Mouse (Mus musculus): ENCODE results near the gene Dmrtc2. TPM values are rescaled to one million over a fixed set of nuclear protein-coding genes. Genes with fewer than 3 reads are reported as not detected.
A peak's percentile ranks its signal among the peaks of the same experiment; 100 is the strongest.

The Dmrtc2 gene
- total RNA-seq, 2 experiments from 2014 or later, result not detected

DNA sequence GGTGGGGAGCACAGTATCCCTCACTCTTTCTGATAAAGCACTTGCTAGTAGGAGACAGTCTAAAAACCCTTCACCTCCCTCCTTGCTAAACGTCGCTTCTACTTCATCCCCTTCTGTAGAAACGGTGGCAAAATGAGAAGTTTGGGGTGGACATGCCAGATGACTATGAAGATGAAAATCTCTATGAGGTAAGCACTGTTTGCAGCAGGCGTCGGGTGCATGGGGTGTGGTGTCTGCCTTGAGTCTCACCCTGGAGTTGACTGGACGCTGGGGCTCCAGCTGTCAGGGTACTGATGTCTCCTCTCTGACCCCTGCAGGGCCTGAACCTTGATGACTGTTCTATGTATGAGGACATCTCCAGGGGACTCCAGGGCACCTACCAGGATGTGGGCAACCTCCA is 31.3 kb downstream of the Dmrtc2 start:
- DNase-seq (ENCODE audit: low spot score in 2 of 2), result no peak

DNA sequence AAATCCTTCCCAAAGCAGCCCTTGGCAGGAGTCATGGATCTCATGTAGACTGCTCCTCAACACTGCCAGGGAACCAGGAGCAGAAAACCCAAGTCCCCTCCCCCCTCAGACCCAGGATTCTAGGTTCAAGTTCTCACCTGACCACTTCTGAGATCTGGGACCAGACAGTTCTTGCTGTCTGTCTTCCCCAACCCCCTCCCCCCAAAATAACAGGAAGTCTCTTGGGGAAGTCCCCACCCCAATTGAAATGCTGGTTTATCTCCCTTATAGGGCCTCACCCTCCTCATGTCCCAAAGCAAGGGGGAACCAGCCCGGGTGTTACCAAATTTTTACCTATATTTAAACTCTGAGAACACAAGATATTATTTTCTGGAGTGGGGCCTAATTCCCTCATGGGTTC is 32.0 kb downstream of the Dmrtc2 start:
- no peak for DNase-seq (ENCODE audit: low spot score in 2 of 2)

DNA sequence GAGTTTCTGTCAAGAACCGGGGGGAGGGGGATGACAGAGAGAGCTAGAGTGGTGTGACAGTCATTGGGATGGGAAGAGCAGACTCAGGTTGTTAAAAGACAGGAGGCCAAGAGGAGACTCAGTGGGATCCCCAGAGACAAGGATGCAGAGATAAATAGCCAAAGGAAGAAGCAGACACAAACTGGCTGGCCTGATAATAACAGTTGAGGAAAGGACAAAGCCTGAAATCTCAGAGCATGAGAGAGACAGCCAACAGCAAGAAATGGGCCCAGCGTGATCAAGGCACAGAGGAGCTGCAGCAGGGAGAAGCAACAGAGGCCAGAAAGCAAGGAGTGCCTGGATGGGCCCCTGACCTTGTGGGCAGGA is 32.4 kb downstream of the Dmrtc2 start:
- no peak for DNase-seq (ENCODE audit: low spot score in 2 of 2)

GRCm38 (mm10) chr7:24902630-24903443 is 33.0 kb downstream of the Dmrtc2 start, which contains the start of gene Arhgef1:
Gene Arhgef1 (plus strand): TSS chr7:24902912.
- DNase-seq (ENCODE audit: low spot score in 2 of 2), result peak; percentile 68 to 72

- no peak for DNase-seq (ENCODE audit: low spot score in 2 of 2)
Measured at GRCm38 (mm10) chr7:24903444-24903825, 33.6 kb downstream of the Dmrtc2 start.

DNA sequence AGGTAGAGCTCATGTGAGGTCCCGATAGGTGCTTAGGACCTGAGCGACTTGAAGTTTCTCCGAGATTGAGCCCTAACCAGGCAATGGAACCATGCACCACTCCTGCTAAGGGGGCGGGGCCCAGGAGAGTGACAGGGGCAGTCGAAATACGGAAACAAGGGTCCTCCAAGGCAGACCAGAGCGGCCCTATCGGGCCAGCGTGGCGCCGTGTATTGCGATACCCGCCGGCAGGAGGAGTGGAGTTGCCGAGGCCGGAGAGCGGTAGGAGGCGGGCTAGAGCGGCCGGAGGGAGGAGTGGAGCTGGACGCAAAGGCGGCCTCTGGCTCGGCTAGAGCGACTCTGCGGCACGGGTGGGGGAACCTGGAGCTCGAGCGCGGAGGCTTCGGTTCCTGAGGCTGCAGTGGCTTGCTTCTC is 34.2 kb downstream of the Dmrtc2 start:
- peak; percentile 89 to 90 for DNase-seq (ENCODE audit: low spot score in 2 of 2)

- no peak for DNase-seq (ENCODE audit: low spot score in 2 of 2)
Measured at GRCm38 (mm10) chr7:24904936-24905335, 35.1 kb downstream of the Dmrtc2 start.

DNA sequence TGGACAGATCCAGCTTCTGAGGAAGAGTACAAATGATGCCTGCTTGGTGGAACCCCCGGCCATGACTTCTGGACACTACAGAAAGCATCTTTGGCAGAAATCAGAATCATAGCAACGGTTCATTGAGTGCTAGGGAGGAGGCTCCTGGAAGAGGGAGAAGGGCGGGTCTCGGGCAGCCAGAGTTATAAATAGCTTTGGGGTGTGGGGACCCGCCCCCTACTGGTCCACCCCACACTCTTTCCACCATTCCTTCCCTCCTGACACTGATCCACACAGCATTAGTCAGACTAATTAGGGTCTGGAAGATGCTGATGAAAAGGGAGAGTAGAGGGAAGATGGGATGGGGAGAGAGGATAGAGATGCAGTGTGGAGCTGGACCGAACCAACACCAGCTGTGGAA is 36.7 kb downstream of the Dmrtc2 start:
- DNase-seq (ENCODE audit: low spot score in 2 of 2), result no peak

DNA sequence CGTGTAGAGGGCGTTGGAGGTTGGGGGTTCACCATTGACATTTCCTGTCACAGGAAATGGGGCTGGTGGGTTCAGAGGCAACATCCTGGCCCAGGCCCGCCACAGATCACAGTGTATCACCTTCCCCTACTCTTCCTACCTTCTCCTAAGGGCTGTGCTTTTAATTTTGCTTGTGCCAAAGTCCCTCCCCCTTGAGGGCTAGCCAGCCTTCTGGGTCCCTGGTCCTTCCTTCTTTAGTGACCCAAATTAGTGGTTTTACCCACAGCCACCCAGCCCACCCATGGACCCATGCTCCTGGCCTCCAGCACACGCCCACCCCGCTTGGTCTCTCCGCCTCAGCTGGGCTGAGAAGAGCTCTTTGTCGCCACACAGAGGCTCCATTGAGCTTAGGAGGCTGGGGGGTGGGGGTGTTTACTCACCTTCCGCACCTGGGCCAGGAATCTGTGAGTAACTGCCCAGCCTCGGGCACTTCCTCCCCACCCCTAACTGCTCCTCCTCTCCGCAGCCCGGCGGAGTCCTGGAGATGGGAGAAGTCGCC is 37.4 kb downstream of the Dmrtc2 start:
- DNase-seq (ENCODE audit: low spot score in 2 of 2), result no peak

- no peak for DNase-seq (ENCODE audit: low spot score in 2 of 2)
Measured at GRCm38 (mm10) chr7:24912480-24912879, 42.6 kb downstream of the Dmrtc2 start.

GRCm38 (mm10) chr7:24918763-24919323 is 49.0 kb downstream of the Dmrtc2 start:
- DNase-seq (ENCODE audit: low spot score in 2 of 2), result no peak

DNA sequence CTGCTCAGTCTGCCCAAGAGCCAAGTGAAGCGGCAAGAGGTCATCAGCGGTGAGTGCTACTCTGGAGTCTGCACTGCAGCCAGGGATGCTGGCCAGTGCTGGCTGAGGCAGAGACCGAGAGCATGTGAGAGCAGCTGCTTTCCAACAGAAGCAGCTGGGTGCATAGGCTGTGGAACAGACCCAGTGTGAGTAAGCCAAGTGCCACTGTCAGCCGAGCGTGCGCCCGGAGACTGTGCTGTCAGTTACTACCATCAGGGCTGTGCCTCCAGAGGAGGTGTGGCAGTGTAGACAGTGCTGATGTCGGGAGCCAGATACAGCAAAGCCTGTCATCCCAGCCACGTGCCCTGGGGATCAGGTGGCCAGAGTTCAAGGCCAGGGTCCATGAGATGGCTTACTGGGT is 49.9 kb downstream of the Dmrtc2 start:
- DNase-seq (ENCODE audit: low spot score in 2 of 2), result no peak

Other genes with a start within 250 kb of the Dmrtc2 start
- gene Lypd3, start 233.5 kb upstream of the Dmrtc2 start, total RNA-seq (2021), result under 1 TPM in 1 of 2 experiments, not detected in 1; 0.50 TPM
- not detected for gene Tex101, start 193.4 kb upstream of the Dmrtc2 start, total RNA-seq (2021)
- not detected for gene BC049730, start 160.8 kb upstream of the Dmrtc2 start, total RNA-seq (2021)
- not detected for gene Gm4763, start 143.1 kb upstream of the Dmrtc2 start, total RNA-seq (2021)
- under 1 TPM in 1 of 2 experiments, not detected in 1; 0.19 TPM for gene Cd177, start 109.7 kb upstream of the Dmrtc2 start, total RNA-seq (2021)
- not detected for gene Ceacam10, start 92.9 kb upstream of the Dmrtc2 start, total RNA-seq (2021)
- gene Gm9844, start 7.8 kb upstream of the Dmrtc2 start, total RNA-seq (2021), result not detected
- gene Lypd4, start 116 bp upstream of the Dmrtc2 start, total RNA-seq (2021), result not detected
- 100 to 1,000 TPM; 871 to 959 TPM for gene Rps19, start 14.3 kb downstream of the Dmrtc2 start, total RNA-seq (2021)
- 1 to 10 TPM in 1 of 2 experiments, under 1 TPM in 1; 0.74 to 1.0 TPM for gene Cd79a, start 27.3 kb downstream of the Dmrtc2 start, total RNA-seq (2021)
- 10 to 100 TPM; 83.2 to 85.5 TPM for gene Arhgef1, start 32.9 kb downstream of the Dmrtc2 start, total RNA-seq (2021)
- not detected for gene Gm4881, start 74.4 kb downstream of the Dmrtc2 start, total RNA-seq (2021)
- 100 to 1,000 TPM; 343 to 378 TPM for gene Rabac1, start 102.7 kb downstream of the Dmrtc2 start, total RNA-seq (2021)
- 100 to 1,000 TPM in 1 of 2 experiments, 10 to 100 TPM in 1; 30.2 to 121 TPM for gene Atp1a3, start 135.9 kb downstream of the Dmrtc2 start, total RNA-seq (2021)
- 10 to 100 TPM; 15.3 to 17.2 TPM for gene Grik5, start 202.3 kb downstream of the Dmrtc2 start, total RNA-seq (2021)
- gene Zfp574, start 202.5 kb downstream of the Dmrtc2 start, total RNA-seq (2021), result 10 to 100 TPM; 18.6 to 19.6 TPM

All from adrenal gland, adult 18-20 months (tissue).